Mouse (Mus musculus): ENCODE results near the gene Dvl2. TPM values are rescaled to one million over a fixed set of nuclear protein-coding genes. Genes with fewer than 3 reads are reported as not detected.
"Not testable (repeated sequence)": the region's sequence is repeated elsewhere in the genome, so short reads cannot be mapped to it uniquely, and the experiment has no call there.

Dvl2 gene
- 43.9 and 47.6 TPM in 2 replicates for polyA plus RNA-seq (2014; fragmentation: Nextera tagmentation; extraction: Ambion mirVana)

DNA sequence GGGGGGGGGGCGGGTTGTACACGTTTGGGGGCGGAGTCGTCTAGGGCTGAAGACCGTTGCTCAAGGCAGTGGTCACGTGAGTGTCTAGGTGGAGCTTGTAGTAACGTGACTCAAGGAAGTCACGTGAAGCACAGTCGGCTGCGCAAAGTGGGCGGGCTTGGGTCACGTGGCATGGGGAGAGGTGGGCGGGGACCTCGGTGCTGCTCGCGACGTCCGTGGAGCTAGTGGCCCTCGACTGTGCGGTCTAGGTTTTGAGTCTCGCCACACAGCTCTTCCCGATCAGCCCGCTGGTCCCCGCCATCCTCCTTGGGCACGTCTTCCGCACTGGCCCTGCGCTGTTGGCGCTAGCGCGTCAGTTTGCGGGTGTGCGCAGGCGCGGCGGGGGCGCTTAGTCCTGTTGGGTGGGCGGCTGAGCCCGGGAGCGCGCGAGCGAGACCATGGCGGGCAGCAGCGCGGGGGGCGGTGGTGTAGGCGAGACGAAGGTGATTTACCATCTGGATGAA is at the start of gene Dvl2:
Dvl2 (plus strand) TSS at position 200 of the 503 bp plus-strand sequence.
- Histone ChIP-seq H3K36me3 (ENCODE audit: control insufficient read depth, insufficient read depth, low read length) (peaks cover 20% of the 10 kb centered on the region), H3K27ac (ENCODE audit: low read depth, low read length) (peak within 1 kb of the TSS; percentile 82), H3K4me3 (ENCODE audit: low read depth, low read length) (peak within 1 kb of the TSS; percentile 74), H3K9ac (ENCODE audit: low read length) (peak within 1 kb of the TSS; percentile 85), H3K9me3 (ENCODE audit: control insufficient read depth, low read length) (no peaks in the 10 kb centered on the region), H3K4me1 (replicated peaks; ENCODE audit: control insufficient read depth, insufficient read depth, low read length) (peaks cover 14% of the 10 kb centered on the region), H3K27me3 (ENCODE audit: control insufficient read depth, insufficient read depth, low read length) (no peaks in the 10 kb centered on the region), H3K4me2 (ENCODE audit: low read depth, low read length, severe bottlenecking) (peak within 1 kb of the TSS; percentile 93)
- DNase-seq (ENCODE audit: low spot score) (peak; percentile 96), ATAC-seq (replicated peaks; ENCODE audit: low FRiP score) (peak; percentile 65)
- whole genome bisulfite sequencing: under 1% methylated on average over 47 of the region's 48 CpGs

DNA sequence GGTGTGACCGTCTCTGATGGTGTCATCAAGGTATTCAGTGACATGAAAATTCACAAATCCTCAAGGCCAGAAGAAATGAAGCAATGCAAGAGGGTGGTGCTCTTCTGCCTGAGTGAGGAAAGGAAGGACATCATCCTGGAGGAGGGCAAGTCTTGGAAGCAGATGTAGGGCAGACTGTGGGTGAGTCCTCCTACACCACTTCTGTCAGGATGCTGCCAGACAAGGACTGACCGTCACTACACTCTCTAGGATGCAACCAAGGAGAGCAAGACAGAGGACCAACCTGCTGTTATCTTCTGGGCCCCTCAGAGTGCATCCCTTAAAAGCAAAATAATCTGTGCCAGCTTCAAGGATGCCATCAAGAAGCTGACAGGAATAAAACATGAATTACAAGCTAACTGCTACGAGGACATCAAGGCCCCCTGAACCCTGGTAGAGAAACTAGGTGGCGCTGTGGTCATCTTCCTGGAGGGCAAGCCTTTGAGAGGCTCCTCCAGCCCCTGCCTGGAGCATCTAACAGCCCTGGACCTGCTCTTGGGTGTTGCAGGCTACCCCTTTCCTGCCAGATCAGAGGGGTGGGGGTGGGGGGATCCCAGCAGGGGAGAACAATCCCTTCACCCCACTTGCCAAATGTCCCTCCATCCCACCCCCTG is 49.5 kb upstream of the Dvl2 start:
- H3K4me3 ChIP-seq (ENCODE audit: low read depth, low read length): no peak overlapping the region
- no peaks in the 10 kb centered on the region for H3K36me3 ChIP-seq (ENCODE audit: control insufficient read depth, insufficient read depth, low read length)
- ATAC-seq (replicated peaks; ENCODE audit: low FRiP score): no peak
- no peak overlapping the region for H3K9ac ChIP-seq (ENCODE audit: low read length)
- H3K4me1 ChIP-seq (replicated peaks; ENCODE audit: control insufficient read depth, insufficient read depth, low read length): peaks cover 11% of the 10 kb centered on the region; the same call in 1 of the 2 replicates
- no peaks in the 10 kb centered on the region for H3K9me3 ChIP-seq (ENCODE audit: control insufficient read depth, low read length)
- no peak overlapping the region for H3K27ac ChIP-seq (ENCODE audit: low read depth, low read length)
- H3K4me2 ChIP-seq (ENCODE audit: low read depth, low read length, severe bottlenecking): no peak overlapping the region
- DNase-seq (ENCODE audit: low spot score): no peak
- WGBS: 44% methylated on average over 4 of the region's 4 CpGs
- no peaks in the 10 kb centered on the region for H3K27me3 ChIP-seq (ENCODE audit: control insufficient read depth, insufficient read depth, low read length)

DNA sequence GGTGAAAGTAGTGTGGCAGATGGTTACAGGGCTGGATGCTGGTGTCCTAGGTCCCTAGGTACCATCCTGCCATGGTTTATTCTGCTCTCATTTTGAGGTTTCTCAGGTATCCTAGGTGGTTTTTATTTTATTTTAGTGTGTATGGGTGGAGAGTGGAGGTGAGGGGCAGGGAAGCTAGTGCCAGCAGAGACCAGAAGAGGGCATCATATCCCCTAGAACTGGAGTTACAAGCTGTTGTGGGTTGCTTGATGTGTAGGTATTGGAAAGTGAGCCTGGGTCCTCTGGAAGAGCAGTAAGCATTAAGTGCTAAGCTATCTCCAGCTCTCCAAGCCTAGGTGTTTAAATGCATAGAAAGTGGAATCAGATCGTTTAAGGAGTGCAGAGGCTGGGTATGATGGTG is 48.1 kb upstream of the Dvl2 start:
- Histone ChIP-seq H3K9ac (ENCODE audit: low read length) (no peak overlapping the region), H3K27me3 (ENCODE audit: control insufficient read depth, insufficient read depth, low read length) (no peaks in the 10 kb centered on the region), H3K36me3 (ENCODE audit: control insufficient read depth, insufficient read depth, low read length) (no peaks in the 10 kb centered on the region), H3K4me3 (ENCODE audit: low read depth, low read length) (no peak overlapping the region), H3K9me3 (ENCODE audit: control insufficient read depth, low read length) (no peaks in the 10 kb centered on the region), H3K27ac (ENCODE audit: low read depth, low read length) (no peak overlapping the region), H3K4me1 (replicated peaks; ENCODE audit: control insufficient read depth, insufficient read depth, low read length) (peaks cover 6% of the 10 kb centered on the region; the same call in 1 of the 2 replicates), H3K4me2 (ENCODE audit: low read depth, low read length, severe bottlenecking) (no peak overlapping the region)
- WGBS: 65% methylated on average over 1 of the region's 1 CpGs
- ATAC-seq (replicated peaks; ENCODE audit: low FRiP score) (no peak), DNase-seq (ENCODE audit: low spot score) (no peak)

DNA sequence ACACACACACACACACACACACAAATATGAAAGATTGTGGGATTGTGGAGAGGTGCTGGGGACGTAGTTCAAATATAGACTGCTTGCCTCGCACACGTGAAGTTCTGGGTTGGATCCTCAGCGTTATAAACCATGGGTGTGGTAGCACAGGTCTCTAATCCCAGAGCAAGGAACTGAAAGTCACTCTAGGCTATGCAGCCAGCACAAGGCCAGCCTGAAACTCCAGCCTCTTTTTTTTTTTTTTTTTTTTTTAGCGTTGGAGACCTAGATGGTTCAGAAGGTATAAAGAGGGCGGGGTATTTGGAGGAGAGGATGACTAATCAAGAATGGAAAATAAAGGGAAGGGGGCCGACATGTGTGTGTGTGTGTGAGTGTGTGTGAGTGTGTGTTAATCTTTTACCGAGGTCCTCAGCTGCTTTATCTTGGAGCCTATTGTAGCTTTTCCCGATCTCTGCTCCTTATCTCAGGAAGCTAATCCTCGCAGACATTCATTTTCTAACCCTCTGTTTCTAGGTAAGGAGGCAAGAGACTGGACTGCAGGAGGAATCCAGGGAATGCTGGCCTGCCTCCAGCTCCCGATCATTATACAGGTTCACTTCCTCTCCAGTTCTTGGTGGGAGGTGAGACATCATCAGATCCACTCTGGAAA is 47.0 kb upstream of the Dvl2 start:
- H3K27me3 ChIP-seq (ENCODE audit: control insufficient read depth, insufficient read depth, low read length): no peaks in the 10 kb centered on the region
- H3K9ac ChIP-seq (ENCODE audit: low read length): no peak overlapping the region
- peaks cover 2% of the 10 kb centered on the region; the same call in 1 of the 2 replicates for H3K4me1 ChIP-seq (replicated peaks; ENCODE audit: control insufficient read depth, insufficient read depth, low read length)
- no peak for ATAC-seq (replicated peaks; ENCODE audit: low FRiP score)
- no peak overlapping the region for H3K4me2 ChIP-seq (ENCODE audit: low read depth, low read length, severe bottlenecking)
- H3K9me3 ChIP-seq (ENCODE audit: control insufficient read depth, low read length): no peaks in the 10 kb centered on the region
- H3K36me3 ChIP-seq (ENCODE audit: control insufficient read depth, insufficient read depth, low read length): no peaks in the 10 kb centered on the region
- H3K4me3 ChIP-seq (ENCODE audit: low read depth, low read length): no peak overlapping the region
- 68% methylated on average over 11 of the region's 11 CpGs for WGBS
- no peak for DNase-seq (ENCODE audit: low spot score)
- no peak overlapping the region for H3K27ac ChIP-seq (ENCODE audit: low read depth, low read length)

DNA sequence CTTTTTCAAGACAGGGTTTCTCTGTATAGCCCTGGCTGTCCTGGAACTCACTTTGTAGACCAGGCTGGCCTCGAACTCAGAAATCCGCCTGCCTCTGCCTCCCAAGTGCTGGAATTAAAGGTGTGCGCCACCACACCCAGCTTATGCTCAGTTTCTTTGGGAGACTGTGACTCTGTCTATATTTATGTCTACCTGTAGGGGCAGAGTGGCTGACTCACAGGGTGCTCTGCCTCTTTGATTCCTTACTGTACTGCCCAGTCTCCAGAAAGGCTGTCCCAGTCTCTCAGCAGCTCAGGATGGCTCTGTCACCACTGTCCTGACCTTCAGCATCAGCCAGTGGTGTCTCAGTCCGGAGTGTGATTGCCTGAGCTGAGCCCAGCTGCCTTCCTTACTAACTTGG is 44.8 kb upstream of the Dvl2 start:
- H3K9me3 ChIP-seq (ENCODE audit: control insufficient read depth, low read length); DNase-seq (ENCODE audit: low spot score); H3K4me3 ChIP-seq (ENCODE audit: low read depth, low read length): not testable (repeated sequence)

DNA sequence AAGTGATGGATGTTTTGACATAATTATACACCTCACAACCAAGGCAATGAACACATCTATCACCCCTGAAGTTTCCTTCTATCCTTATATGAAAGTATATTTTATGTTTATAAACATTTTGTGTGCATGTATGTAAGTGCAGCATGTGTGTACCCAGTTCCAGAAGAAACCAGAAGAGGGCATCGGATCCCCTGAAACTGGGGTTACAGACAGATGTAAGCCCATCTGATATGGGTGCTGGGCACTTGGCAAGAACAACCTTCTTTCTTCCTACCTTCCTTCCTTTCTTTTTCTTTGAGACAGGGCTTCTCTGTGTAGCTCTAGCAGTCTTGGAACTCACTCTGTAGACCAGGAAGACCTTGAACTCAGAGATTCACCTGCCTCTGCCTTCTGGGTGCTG is 44.2 kb upstream of the Dvl2 start:
- 81% methylated on average over 1 of the region's 1 CpGs for WGBS
- Histone ChIP-seq H3K27ac (ENCODE audit: low read depth, low read length) (no peak overlapping the region), H3K9me3 (ENCODE audit: control insufficient read depth, low read length) (no peaks in the 10 kb centered on the region), H3K9ac (ENCODE audit: low read length) (no peak overlapping the region), H3K4me3 (ENCODE audit: low read depth, low read length) (no peak overlapping the region), H3K4me2 (ENCODE audit: low read depth, low read length, severe bottlenecking) (no peak overlapping the region), H3K27me3 (ENCODE audit: control insufficient read depth, insufficient read depth, low read length) (no peaks in the 10 kb centered on the region), H3K36me3 (ENCODE audit: control insufficient read depth, insufficient read depth, low read length) (no peaks in the 10 kb centered on the region), H3K4me1 (replicated peaks; ENCODE audit: control insufficient read depth, insufficient read depth, low read length) (no peaks in the 10 kb centered on the region)
- no peak for ATAC-seq (replicated peaks; ENCODE audit: low FRiP score)
- DNase-seq (ENCODE audit: low spot score): no peak

More for the DNA sequence above, 44.8 kb upstream of the Dvl2 start:
- not testable (repeated sequence) for H3K4me2 ChIP-seq (ENCODE audit: low read depth, low read length, severe bottlenecking); H3K27ac ChIP-seq (ENCODE audit: low read depth, low read length); H3K9ac ChIP-seq (ENCODE audit: low read length); H3K27me3 ChIP-seq (ENCODE audit: control insufficient read depth, insufficient read depth, low read length); H3K36me3 ChIP-seq (ENCODE audit: control insufficient read depth, insufficient read depth, low read length); ATAC-seq (replicated peaks; ENCODE audit: low FRiP score); H3K4me1 ChIP-seq (replicated peaks; ENCODE audit: control insufficient read depth, insufficient read depth, low read length)
- WGBS: 75% methylated on average over 2 of the region's 4 CpGs

DNA sequence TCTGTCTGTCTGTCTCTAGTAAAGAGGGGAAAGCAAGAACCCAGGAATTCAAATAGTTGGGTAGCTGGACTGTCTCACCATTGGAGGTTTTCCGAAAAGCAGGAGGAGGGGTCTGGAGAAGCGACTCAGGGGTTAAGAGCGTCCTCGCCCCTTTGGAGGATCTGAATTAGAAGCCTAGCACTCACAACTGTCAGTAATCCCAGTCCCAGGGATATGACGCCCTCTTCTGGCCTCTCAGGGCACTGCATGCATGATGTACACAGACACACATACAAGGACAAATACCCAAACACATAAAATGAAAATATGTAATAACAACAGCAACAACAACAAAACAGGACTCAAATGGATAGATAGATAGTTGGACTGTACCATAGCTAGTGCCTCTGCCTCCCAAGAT is 39.8 kb upstream of the Dvl2 start:
- H3K27ac ChIP-seq (ENCODE audit: low read depth, low read length): no peak overlapping the region
- no peak overlapping the region for H3K9ac ChIP-seq (ENCODE audit: low read length)
- H3K4me1 ChIP-seq (replicated peaks; ENCODE audit: control insufficient read depth, insufficient read depth, low read length): 0 out of 2 replicates have a peak, but pooled peaks cover 2% of the 10 kb centered on the region
- H3K4me3 ChIP-seq (ENCODE audit: low read depth, low read length): no peak overlapping the region
- no peak overlapping the region for H3K4me2 ChIP-seq (ENCODE audit: low read depth, low read length, severe bottlenecking)
- H3K9me3 ChIP-seq (ENCODE audit: control insufficient read depth, low read length): no peaks in the 10 kb centered on the region
- ATAC-seq (replicated peaks; ENCODE audit: low FRiP score): no peak
- no peak for DNase-seq (ENCODE audit: low spot score)
- no peaks in the 10 kb centered on the region for H3K36me3 ChIP-seq (ENCODE audit: control insufficient read depth, insufficient read depth, low read length)
- WGBS: 27% methylated on average over 5 of the region's 5 CpGs
- H3K27me3 ChIP-seq (ENCODE audit: control insufficient read depth, insufficient read depth, low read length): peaks cover 26% of the 10 kb centered on the region

DNA sequence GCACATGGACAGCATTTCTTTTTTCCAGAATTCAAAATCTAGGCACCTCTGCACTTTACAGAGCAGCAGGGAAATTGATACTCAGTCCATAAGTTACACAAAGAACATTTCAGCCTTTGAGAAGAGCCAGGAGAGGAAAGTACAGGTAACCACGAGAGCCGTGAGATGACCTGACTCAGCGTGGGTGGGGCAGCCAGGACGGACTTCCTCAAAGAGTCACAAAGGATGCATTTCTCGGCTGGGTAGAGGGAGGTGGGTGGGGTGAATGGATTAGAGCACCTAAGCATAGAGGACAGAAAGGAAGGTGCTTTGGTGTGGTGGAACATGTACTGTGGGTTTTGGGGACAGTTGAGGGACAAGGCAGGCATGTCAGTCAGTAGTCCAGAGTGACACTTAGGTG is 38.6 kb upstream of the Dvl2 start:
- no peak for DNase-seq (ENCODE audit: low spot score)
- H3K36me3 ChIP-seq (ENCODE audit: control insufficient read depth, insufficient read depth, low read length): no peaks in the 10 kb centered on the region
- H3K27me3 ChIP-seq (ENCODE audit: control insufficient read depth, insufficient read depth, low read length): peaks cover 39% of the 10 kb centered on the region
- H3K4me3 ChIP-seq (ENCODE audit: low read depth, low read length): no peak overlapping the region
- 49% methylated on average over 5 of the region's 5 CpGs for WGBS
- no peaks in the 10 kb centered on the region for H3K9me3 ChIP-seq (ENCODE audit: control insufficient read depth, low read length)
- H3K9ac ChIP-seq (ENCODE audit: low read length): no peak overlapping the region
- no peak overlapping the region for H3K4me2 ChIP-seq (ENCODE audit: low read depth, low read length, severe bottlenecking)
- no peak for ATAC-seq (replicated peaks; ENCODE audit: low FRiP score)
- no peak overlapping the region for H3K27ac ChIP-seq (ENCODE audit: low read depth, low read length)
- peaks cover 9% of the 10 kb centered on the region for H3K4me1 ChIP-seq (replicated peaks; ENCODE audit: control insufficient read depth, insufficient read depth, low read length)
